Mouse (Mus musculus) adrenal gland (tissue): ENCODE measurements at regions not wholly inside any gene's neighbourhood (a gene's known extent, or its start where the extent isn't known, plus 50 kb on each side); places are given as distances from the start of the nearest gene placed in this dataset.

Experiments
- intact Hi-C: fragments of 180-260 bp; cut with DNase I; formaldehyde crosslinking; loops from one replicate; pipeline ENCODE4 v1.15.1; 2025

GRCm38 (mm10) chr13:107502261-107502660 lies 480.3 kb upstream of the Kif2a start:
- intact Hi-C loops = no loop called here

GRCm38 (mm10) chr13:107500776-107501489 lies 479.0 kb upstream of the Kif2a start:
- intact Hi-C loops = no loop called here

DNA sequence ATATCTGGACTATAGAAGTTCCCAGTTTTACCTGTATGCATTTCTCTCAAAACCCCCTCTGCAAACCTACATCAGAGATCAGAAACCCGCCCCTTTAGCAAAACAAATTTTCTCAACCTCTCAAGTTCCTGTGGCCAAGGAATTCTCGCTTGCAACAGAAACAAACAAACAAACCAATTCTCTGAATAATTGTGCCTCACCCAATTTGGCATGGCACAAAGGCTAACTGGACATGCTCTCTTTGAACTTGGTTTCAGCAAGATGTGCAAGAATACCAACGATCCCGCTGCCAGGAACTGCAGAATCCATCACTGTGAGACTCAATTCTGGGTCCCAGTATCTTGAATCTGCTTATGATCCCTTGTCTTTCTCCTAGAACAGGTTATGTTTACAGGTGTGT lies 477.4 kb upstream of the Kif2a start:
- intact Hi-C loops = no loop called here

- intact Hi-C loops = no loop called here
Observed at GRCm38 (mm10) chr13:107495161-107495732, 473.3 kb upstream of the Kif2a start.

DNA sequence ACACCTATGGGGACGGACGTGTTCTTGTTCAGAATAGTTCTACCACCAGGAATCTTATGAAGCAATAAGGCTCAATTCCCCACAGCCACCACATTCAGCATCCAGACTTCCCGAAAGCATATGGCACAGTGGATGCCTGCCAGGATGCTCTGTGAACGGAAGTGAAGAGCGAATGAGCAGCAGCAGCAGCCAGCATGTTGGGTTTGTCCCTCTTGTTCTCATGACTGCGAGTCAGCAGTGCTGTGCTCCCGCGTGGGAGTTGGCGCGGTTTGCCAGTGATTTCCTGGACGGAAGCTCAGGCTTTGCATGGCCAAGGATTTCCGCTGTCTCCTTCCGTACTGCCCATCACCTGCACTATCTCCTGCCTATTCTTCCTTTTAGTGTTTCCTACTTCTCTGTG lies 471.8 kb upstream of the Kif2a start:
- intact Hi-C loops = no loop called here

DNA sequence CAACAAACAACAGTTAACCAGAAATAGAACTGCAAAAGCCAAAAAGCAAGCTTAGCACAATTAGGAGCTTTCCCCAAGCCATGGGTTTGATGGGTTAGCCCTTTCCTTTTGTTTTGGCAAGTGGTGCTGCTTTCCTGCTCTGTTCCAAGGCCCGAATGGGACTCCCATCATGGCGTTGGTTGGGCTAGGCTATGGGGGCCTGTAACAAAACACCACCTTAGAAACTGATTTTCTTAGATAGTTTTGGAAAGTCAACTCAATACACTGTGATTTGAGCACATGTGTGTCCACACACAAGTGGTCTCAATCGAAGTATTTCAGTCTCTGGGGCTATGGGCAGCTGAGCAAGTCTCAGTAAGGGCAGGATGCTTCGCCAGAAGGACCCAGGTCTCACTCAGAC lies 470.5 kb upstream of the Kif2a start:
- intact Hi-C loops = no loop called here

DNA sequence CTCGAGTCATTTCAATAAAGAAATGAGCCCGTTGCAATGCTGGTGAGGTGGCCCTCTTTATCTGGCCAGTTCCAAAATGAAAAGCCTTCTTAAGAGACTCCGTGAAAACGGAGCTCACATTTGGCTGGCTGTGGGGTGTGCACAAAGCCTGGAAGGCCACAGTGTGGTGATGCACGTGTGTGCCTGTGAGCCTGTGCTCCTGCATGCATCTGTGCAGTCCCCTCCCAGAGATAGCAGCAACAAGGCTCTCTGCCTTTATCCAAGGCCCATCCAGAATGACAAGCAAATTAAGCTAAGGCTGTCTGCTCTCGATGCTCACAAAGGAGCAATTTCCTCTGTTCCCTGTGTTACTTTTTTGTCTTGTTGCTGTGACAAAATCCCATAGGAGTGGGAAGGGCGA lies 469.5 kb upstream of the Kif2a start:
- intact Hi-C loops = no loop called here

GRCm38 (mm10) chr13:107485400-107486017 lies 463.6 kb upstream of the Kif2a start:
- intact Hi-C loops = no loop called here

- intact Hi-C loops = no loop called here
Observed at GRCm38 (mm10) chr13:107484630-107484998, 462.7 kb upstream of the Kif2a start.

DNA sequence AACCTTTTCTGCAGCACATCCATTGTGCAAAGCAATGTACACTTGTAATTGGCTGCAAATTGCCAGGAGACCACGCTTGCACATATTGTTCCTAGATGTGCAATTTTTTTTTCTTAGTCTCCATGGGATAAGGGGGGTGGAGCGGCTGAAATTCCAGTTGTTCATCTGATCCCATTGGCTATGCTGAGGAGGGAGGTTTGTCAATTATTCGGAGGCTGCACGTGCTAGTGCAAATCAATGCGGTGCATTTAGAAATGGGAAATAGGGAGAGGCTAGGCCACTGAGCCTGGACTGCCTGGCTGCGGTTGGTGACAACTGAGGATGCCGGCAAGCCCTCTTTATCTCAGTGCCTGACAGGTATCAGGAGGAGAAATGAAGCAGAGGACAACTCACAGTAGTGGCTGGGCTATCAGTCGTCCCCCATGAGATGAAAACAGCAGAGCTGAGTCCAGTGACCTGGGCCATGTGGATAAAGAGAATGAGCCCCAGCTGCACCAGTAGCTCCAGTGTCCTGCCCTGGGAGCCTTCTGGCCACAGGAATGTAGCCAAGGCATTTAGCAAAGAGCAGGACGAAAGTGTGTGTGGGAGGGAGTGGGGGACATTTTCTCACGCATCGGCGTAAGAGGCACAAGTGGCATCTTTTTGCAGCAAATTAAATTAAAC lies 462.2 kb upstream of the Kif2a start:
- intact Hi-C loops = no loop called here

GRCm38 (mm10) chr13:107475166-107475565 lies 453.2 kb upstream of the Kif2a start:
- intact Hi-C loops = no loop called here

- intact Hi-C loops = loop anchor here (10.0 kb wide), 1 partner anchor 685 kb away; the partner anchor contains the start of genes Ercc8 and Ndufaf2
Observed at GRCm38 (mm10) chr13:107469491-107470276, 447.8 kb upstream of the Kif2a start.

GRCm38 (mm10) chr13:107462791-107463190 lies 440.9 kb upstream of the Kif2a start:
- intact Hi-C loops = loop anchor here (5.0 to 10.0 kb wide), 3 partner anchors 430 to 692 kb away; partner anchors contain the start of genes Ercc8, Ndufaf2 and Smim15

- intact Hi-C loops = loop anchor here (5.0 to 10.0 kb wide), 3 partner anchors 431 to 694 kb away; partner anchors contain the start of genes Ercc8, Ndufaf2 and Smim15
Observed at GRCm38 (mm10) chr13:107461048-107461912, 439.4 kb upstream of the Kif2a start.

GRCm38 (mm10) chr13:107458730-107459129 lies 436.8 kb upstream of the Kif2a start:
- intact Hi-C loops = loop anchor here (10.0 kb wide), 1 partner anchor 124 kb away; no protein-coding TSS in a partner anchor

GRCm38 (mm10) chr13:107457270-107457669 lies 435.3 kb upstream of the Kif2a start:
- intact Hi-C loops = loop anchor here (10.0 kb wide), 1 partner anchor 122 kb away; no protein-coding TSS in a partner anchor

DNA sequence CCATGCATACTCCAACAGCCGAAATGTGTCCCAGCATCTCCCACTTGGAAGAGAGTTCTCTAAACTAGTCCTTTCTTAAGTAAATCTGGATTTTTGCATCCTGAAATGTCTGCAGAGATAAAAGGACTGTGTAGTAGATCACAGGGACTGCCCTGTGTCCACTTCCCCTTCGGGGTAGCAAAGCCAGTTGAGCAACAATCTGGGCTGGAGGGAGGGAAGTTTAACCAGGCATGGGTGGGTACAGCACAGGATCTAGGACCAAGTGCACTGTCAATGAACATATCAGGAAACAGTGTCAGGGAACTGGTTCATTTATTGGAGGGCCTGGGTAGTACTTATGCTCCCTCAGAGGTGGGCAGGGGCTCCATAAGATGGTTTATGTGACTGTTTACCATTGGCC lies 434.5 kb upstream of the Kif2a start:
- intact Hi-C loops = loop anchor here (10.0 kb wide), 1 partner anchor 122 kb away; no protein-coding TSS in a partner anchor

DNA sequence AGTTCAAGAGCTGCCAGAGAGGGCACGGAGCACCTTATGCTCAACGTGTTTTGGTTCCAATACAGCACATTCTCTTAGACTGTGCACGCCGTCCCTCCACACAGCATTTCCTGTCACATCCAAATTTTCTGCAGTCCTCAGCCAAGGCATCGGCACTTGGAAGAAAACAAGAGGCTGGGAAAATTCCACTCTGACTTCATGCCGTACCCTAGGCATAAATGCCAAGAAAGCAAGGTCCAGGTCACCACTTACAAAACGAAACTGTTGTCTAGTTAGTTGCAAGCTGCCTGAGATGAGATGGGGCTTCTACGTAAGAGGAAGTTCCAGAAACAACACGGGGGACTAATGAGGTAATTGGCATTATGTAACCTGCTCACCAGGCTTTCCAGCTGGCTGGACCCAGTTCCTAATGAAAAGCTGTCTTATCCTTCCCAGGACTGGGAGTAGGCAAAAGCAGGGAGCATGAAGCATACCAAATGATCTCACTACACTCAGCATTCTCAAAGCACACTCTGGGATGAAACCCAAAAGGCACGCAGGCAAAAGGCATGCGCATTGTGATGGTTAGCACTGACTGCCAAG lies 427.8 kb upstream of the Kif2a start:
- intact Hi-C loops = loop anchor here (10.0 kb wide), 1 partner anchor 115 kb away; no protein-coding TSS in a partner anchor

DNA sequence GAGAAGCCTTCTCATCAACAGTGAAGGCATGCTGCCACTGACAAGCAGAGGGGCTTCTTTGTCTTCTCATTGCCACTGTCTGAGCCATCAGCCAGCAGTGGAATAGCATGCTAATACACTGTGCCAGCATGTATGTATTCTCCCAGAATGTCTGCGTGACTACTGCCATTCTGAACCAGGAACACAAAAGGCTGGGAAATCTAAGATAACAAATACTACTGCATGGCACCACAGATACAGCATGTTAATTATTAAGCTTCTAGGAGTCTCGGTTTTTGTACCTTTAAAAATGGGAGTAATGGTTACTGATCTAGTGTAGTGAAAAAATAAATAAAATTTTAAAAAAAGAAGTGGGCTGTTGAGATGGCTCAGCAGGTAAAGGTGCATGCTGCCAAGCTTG lies 425.9 kb upstream of the Kif2a start:
- intact Hi-C loops = no loop called here
